Mouse (Mus musculus) C2C12 (cell line): ENCODE results near the gene Tpgs1.

Experiments used
- CEBPB ChIP-seq: IDR thresholded peaks from one replicate; pipeline ENCODE4 v1.6.1; 2011; ENCODE audit warnings: low read depth, mild to moderate bottlenecking, control low read depth, moderate library complexity
- CTCF ChIP-seq: IDR thresholded peaks from one replicate; pipeline ENCODE4 v1.5.1; 2011; ENCODE audit not compliant: control insufficient read depth, insufficient read depth, insufficient read length
- FOSL1 ChIP-seq: IDR thresholded peaks from one replicate; pipeline ENCODE4 v1.8.0; 2011; ENCODE audit warnings: mild to moderate bottlenecking, low read length; ENCODE audit not compliant: poor library complexity, insufficient read depth, severe bottlenecking
- MAX ChIP-seq: IDR thresholded peaks from one replicate; pipeline ENCODE4 v1.6.1; 2011; ENCODE audit warnings: mild to moderate bottlenecking, control low read depth
- MYOD1 ChIP-seq: IDR thresholded peaks from one replicate; pipeline ENCODE4 v1.6.1; 2011; ENCODE audit warnings: low read depth; ENCODE audit not compliant: control insufficient read depth, insufficient read length
- USF1 ChIP-seq: IDR thresholded peaks from one replicate; pipeline ENCODE4 v1.6.1; 2011; ENCODE audit warnings: low read depth, mild to moderate bottlenecking, control low read depth, moderate library complexity

DNA sequence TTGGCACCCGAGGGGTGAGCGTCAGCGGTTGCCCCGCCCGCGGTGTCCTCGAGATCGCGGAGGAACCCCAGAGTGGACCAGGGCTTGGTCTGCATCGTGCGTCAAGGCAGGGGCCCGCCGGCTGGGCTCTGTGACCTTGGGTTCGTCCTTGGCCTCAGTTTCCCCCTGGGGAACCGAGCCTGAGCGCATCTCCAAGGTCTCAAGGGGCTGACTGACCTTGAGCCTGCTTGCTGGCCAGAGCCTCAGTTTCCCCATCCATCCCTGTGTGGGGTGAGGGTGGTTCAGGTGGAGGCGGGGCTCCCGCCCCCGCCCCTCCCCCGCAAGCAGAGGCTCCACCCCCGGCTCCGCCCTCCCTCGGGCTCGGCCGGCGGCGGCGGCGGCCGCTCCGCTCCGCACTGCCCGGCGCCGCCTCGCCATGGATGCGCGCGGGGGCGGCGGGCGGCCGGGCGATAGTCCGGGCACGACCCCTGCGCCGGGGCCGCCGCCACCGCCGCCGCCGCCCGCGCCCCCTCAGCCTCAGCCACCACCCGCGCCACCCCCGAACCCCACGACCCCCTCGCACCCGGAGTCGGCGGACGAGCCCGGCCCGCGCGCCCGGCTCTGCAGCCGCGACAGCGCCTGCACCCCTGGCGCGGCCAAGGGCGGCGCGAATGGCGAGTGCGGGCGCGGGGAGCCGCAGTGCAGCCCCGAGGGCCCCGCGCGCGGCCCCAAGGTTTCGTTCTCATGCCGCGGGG lies 47.3 kb downstream of the Tpgs1 start, which contains the start of gene Hcn2:
- no peak for TF ChIP-seq CTCF
- TF ChIP-seq USF1 = no peak
- TF ChIP-seq MAX = no peak
- no peak for TF ChIP-seq CEBPB
- TF ChIP-seq FOSL1 = no peak
- no peak for TF ChIP-seq MYOD1
